Mouse (Mus musculus): ENCODE measurements around the gene Agap1. TPM values are rescaled to one million over a fixed set of nuclear protein-coding genes. Genes with fewer than 3 reads are reported as not detected.

Gene Agap1
- total RNA-seq, 2 experiments from 2014 or later = 224 to 253 TPM

GRCm38 (mm10) chr1:89646326-89647018, 191.9 kb downstream of the Agap1 start:
- DNase-seq (ENCODE audit: low spot score in 2 of 2) = peak; percentile 68 to 80

GRCm38 (mm10) chr1:89647505-89647904, 192.9 kb downstream of the Agap1 start:
- DNase-seq (ENCODE audit: low spot score in 2 of 2) = no peak

DNA sequence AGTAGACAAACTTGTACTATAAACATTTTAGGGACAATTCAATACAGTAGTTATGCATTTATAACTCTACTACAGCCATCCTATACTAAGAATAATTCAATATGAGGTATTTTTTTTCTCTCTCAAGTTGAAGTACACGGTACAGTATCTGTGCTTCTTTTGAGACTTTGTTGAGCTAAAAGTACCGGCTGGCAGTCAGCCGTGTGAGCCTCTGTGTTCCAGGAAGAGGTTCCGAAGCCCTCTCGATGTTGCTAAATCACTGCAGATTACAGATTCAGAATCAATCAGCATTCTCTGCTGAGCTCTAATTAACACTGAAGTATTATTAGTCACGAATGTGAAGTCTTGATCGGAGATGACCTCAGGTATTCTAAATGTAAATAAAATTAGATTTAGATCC, 196.0 kb downstream of the Agap1 start:
- DNase-seq (ENCODE audit: low spot score in 2 of 2) = peak in 1 of 2 experiments; percentile 28

- no peak for DNase-seq (ENCODE audit: low spot score in 2 of 2)
These were observed 201.6 kb downstream of the Agap1 start for GRCm38 (mm10) chr1:89656167-89656566.

GRCm38 (mm10) chr1:89656643-89657321, 202.2 kb downstream of the Agap1 start:
- peak; percentile 68 to 72 for DNase-seq (ENCODE audit: low spot score in 2 of 2)

- no peak for DNase-seq (ENCODE audit: low spot score in 2 of 2)
These were observed 206.2 kb downstream of the Agap1 start for GRCm38 (mm10) chr1:89660804-89661203.

DNA sequence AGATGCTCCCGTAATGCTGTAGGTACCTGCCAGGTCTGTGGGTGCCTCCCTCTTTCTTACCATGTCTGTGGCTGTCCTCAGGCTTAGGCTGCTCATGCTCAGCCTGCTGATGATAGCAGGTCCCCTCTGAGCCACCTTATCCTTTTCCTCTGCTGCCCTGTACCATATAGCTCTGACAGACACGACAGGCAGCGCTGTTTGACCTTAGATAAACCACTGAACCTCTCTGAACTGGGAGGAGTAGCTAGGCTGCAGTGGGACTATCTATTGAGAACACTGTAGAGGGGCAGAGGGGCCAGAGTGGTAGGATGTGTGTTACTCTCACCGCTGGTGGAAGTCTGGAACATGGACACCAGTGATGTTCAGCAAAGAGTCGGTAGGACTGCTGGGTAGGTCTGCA, 211.5 kb downstream of the Agap1 start:
- no peak for DNase-seq (ENCODE audit: low spot score in 2 of 2)

GRCm38 (mm10) chr1:89667387-89667786, 212.8 kb downstream of the Agap1 start:
- no peak for DNase-seq (ENCODE audit: low spot score in 2 of 2)

- no peak for DNase-seq (ENCODE audit: low spot score in 2 of 2)
These were observed 214.0 kb downstream of the Agap1 start for GRCm38 (mm10) chr1:89668635-89669034.

DNA sequence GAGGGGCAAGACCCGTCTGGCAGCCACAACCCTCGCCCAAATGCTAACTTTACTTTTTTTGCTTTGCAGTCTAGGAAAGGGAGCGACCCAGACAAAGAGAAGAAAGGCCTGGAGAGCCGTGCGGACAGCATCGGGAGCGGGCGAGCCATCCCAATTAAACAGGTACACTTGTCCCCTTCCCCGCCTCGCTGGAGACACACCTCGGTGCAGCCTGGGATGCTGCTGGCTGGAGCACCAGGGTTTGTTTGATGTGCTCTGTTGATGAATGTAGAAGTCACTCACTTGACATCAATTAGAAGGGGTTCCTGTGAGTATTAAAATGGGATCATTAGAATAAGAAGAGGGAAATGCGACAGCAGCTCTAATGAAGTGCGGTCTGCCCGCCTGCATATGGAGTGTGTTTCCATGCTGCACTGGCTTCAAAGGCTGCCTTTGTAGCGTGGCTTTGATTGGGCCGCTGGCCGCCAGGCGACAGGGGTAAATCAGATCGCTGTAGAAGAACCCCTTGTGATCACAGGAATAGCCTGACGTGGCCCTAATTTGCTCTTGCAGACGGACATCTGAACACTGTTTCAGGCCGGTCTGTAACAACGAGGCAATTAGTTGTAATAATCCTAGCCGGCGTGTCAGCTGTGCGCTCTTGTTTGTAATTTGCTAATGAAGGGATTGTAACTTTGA, 216.6 kb downstream of the Agap1 start:
- no peak for DNase-seq (ENCODE audit: low spot score in 2 of 2)

DNA sequence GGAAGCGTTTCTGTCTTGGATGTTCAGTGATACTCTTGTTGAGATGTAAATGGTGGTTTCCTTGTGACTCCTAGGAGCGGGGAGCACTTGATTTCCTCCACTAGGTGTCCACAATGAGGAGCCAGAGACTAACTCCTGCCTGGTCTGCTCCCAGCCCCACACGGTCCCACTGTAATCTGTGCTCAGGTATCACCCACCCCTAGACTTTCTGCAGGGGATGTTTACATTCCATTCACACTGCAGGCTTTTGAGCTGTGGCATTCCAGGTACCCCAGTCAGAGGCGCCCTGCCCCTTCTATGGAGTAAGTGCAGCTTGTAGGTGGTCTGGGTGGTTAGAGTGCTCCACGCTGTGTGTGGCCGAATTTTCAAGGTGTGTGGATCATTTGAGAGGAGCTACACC, 218.5 kb downstream of the Agap1 start:
- DNase-seq (ENCODE audit: low spot score in 2 of 2) = no peak

- DNase-seq (ENCODE audit: low spot score in 2 of 2) = no peak
These were observed 219.1 kb downstream of the Agap1 start for GRCm38 (mm10) chr1:89673686-89674085.

- no peak for DNase-seq (ENCODE audit: low spot score in 2 of 2)
These were observed 220.1 kb downstream of the Agap1 start for GRCm38 (mm10) chr1:89674681-89675080.

DNA sequence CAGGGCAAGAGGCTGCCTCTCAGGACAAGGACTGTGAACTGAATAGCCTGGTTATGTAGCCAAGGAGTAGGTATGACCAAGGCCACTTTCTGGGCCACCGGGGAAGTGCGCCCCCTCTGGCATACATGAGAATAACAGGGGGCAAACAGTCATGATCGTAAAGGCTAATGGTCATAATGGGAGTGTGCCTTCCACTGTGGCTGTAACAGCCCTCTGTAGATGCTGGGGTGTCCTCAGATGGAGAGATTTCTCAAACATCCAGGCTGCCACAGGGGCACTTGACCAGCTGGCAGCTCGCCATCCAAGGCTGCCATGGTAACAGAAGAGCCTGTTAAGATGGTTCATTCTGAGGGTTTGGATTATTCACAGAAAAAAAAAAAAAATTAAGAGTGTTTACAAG, 221.8 kb downstream of the Agap1 start:
- DNase-seq (ENCODE audit: low spot score in 2 of 2) = peak in 1 of 2 experiments; percentile 20

- no peak for DNase-seq (ENCODE audit: low spot score in 2 of 2)
These were observed 226.1 kb downstream of the Agap1 start for GRCm38 (mm10) chr1:89680673-89681072.

DNA sequence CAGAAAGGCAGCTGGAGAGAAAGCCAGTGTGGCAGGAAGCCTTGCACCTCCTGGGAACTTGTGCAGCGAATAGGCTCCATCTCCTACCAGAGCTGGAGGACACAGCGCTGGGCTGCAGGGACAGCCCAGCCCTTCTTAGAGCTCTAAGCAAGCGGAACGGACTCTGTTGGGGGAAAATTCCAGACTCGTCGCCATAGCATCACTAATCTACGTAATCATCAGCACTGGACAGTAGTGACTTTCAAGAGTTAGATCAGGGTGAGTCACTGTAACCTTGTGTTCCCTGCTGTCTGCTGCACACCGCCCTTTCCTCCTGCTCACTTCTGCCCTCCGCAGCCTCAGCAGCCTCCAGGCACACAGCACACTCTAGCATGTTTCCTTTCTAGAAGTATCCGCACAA, 234.3 kb downstream of the Agap1 start:
- DNase-seq (ENCODE audit: low spot score in 2 of 2) = no peak

GRCm38 (mm10) chr1:89689544-89690212, 235.1 kb downstream of the Agap1 start:
- no peak for DNase-seq (ENCODE audit: low spot score in 2 of 2)

GRCm38 (mm10) chr1:89691096-89691495, 236.5 kb downstream of the Agap1 start:
- no peak for DNase-seq (ENCODE audit: low spot score in 2 of 2)

GRCm38 (mm10) chr1:89692420-89692819, 237.8 kb downstream of the Agap1 start:
- no peak for DNase-seq (ENCODE audit: low spot score in 2 of 2)

GRCm38 (mm10) chr1:89694916-89695315, 240.3 kb downstream of the Agap1 start:
- no peak for DNase-seq (ENCODE audit: low spot score in 2 of 2)

DNA sequence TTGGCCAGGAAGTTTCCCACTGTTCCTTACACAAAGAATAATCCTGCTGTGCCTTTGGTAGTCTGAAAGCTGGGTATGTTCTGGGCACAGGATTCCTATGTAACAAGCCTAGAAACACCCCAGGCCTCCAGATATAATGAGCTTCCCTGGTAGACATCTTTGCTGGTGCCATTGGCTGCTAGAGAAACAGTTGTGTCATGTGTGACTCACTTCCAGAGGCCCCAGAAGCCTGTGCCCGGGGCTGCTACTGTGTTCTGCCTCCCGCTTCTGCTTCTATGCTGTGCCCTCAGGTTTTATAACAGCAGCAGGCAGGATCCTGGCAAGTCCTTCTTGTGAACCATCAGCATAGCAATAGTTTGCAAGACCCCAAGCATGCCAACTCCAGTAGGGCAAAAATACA, 242.6 kb downstream of the Agap1 start:
- DNase-seq (ENCODE audit: low spot score in 2 of 2) = no peak

- DNase-seq (ENCODE audit: low spot score in 2 of 2) = no peak
These were observed 245.6 kb downstream of the Agap1 start for GRCm38 (mm10) chr1:89700166-89700565.

All from left cerebral cortex, adult 18-20 months (tissue).